Mouse (Mus musculus) c-Kit-positive CD71-positive TER-119-negative erythroid progenitor cells, embryonic 14.5 days (primary cell): Measurements from ENCODE around the gene Trpm3.
A peak's percentile ranks its signal among the peaks of the same experiment; 100 is the strongest.

Experiments used
- DNase-seq: peaks from one replicate; pipeline ENCODE4 v3.0.0-alpha.2; 2013; ENCODE audit warnings: low read depth

Gene Trpm3

DNA sequence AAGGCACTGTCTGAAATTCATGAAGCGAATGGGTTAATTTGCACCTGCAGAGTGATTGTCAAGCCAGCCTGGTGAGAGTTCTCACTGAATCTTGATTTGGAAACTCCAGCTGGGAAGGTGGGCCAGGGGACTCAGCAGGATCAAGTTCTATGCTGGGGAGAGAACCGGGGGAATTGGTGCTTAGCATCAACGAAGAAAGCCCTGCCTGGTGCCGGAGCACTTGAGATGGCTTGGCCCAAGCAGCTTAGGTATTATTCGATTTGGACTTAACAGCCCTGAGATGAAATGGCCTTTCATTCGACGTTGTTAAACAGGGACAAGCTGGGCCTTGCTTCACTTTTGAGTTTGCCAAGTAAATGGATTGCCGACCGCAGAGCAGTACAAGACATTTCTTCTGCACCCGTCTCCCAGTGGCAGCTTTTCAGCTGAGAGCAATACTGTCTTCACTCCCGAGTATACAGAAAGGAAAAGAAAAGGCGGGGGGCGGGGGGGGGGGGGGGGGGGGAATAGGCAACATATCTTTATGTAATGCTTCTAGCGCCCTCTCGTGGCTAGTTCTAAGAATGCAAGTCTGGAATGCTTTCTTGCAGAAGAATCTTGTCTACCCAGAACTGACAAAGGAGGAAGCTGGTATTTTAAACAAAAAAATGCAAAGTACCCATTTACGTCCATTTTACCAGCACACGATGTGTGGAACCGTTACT lies 165.3 kb downstream of the Trpm3 start:
- DNase-seq = peak; percentile 35

DNA sequence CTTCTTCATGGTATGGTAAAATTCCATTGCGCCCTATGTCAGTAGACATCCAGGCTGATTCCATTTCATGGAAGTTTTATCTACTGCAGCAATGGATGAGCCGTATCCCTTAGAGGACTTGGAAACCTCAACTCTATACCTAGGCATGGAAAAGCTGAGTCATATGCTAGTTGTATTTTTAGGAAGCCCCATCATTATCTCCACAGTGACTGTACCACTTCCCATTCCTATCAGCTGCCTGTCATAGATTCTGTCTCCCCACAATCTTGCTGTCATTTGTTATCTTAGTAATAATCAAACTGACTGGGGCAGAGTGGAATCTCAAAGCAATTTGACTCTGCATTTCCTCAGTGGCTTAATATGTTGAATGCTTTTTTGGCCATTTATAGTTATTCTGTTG lies 169.2 kb downstream of the Trpm3 start:
- no peak for DNase-seq

GRCm38 (mm10) chr19:22317306-22317705 lies 178.5 kb downstream of the Trpm3 start:
- no peak for DNase-seq

DNA sequence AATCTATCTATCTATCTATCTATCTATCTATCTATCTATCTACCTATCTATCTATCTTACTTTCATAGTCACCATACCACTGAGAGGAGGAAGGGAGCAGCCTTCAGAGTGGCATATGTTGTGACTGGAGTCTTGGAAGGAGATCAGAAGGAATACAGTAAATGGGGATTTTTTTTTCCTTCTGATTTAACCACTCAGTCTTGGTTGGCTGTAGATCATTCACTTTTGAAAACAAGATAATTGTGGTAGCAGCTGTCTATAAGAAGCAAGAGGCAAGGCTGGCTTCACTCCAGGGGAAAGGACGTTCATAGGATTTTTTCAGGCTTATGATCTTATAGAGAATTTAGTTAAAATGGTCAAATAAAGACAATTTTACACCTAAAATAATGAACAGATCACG lies 188.0 kb downstream of the Trpm3 start:
- no peak for DNase-seq

GRCm38 (mm10) chr19:22327226-22327625 lies 188.4 kb downstream of the Trpm3 start:
- DNase-seq = no peak

- no peak for DNase-seq
Measured at GRCm38 (mm10) chr19:22336278-22336677, 197.4 kb downstream of the Trpm3 start.

- DNase-seq = peak; percentile 11
Measured at GRCm38 (mm10) chr19:22337468-22337867, 198.6 kb downstream of the Trpm3 start.

DNA sequence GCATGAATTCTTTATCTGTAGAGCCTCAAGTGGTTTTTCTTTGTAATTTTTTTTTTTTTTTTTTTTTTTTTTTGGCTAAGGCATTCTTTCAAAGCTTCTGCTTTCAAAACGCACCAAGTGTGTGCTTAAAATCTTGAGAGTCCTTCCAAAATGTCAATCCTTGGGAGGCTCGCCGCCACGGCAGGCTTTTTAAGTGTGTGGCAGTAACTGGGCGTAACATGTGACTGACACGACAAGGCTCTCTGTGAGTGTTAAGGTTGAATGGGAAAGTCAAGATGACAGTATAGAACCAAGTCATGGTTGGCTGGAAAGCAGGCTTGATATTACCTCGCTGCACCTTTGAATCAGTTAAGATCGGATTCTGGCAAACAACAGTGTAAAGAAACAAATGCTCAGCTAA lies 200.1 kb downstream of the Trpm3 start:
- DNase-seq = no peak

DNA sequence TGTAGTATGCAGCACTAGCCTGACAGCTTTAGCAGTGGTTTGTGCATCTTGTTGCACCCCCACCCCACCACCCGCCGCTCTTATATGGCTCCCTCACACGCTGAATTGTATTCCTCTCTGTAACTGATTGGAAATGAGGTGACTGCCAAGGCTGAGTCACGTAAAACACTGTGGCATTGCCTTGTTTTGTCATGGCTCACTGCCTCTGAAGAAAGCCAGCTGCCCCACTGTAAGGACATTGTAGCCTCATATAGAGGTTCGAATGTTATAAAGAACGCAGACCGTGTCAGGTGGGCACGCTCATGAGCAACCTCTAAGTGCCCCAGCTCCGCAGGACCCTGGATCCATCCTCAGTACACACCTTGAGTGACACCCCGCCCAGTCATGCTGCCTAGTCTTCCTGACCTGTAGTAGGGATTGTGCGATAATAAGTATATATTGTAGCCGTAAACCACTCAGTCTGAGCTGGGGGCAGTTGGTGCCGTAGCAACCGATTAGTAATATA lies 215.2 kb downstream of the Trpm3 start:
- no peak for DNase-seq

DNA sequence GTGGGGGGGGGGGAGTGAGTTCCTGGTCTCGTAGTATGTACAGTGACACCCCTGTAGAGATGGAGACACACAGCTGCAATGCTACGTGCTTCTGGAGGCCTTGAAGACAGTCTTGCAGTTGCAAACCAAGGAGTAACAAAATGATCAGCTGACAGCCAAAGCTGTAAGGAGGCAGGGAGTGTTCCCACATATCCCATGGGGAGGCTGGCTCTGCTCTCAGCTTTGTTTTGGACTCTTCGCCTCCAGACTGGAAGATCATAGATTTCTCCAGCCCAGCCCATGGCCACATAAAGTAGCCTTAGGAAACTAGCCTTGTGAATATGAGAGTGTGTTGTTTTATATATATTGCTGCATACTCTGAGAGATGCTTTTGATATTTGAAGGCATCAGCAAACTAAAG lies 248.0 kb downstream of the Trpm3 start:
- DNase-seq = no peak

DNA sequence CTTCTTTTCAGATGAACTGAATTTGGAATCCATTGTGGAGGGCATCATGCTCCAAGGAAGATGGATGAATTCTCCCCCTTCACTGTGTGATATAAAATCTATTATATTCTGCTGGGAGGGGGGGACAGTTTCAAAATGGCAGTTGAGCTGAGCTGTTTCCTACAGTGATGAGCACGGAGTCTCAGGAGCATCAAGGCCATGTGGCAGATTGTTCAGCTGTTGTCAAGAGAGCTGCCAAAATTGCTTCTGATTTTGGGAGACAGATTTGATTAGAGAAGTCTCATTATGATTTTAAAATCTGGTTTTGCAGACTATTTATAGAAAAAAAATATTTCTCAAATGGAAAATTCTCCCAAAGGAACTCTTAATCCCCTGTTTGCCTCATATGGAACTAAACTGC lies 255.9 kb downstream of the Trpm3 start:
- no peak for DNase-seq

DNA sequence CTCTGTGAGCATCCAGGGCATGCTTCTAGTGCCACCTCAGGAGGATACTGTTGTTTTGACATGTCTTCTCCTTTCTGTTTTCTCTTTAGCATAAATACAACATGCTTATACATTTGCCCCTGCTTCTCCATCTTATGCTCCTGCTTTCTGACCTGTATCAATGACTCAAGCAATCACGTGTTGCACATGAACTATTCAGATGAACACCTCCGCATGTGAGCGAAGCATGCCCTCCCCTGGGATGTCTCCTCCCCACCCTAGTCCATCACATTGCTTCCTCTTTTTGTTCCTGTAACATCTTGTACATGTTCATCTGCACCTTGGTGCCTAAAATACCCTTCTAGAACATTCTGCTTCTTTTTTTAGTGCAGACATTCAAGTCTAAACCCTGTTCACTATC lies 265.2 kb downstream of the Trpm3 start:
- no peak for DNase-seq

GRCm38 (mm10) chr19:22418239-22418638 lies 279.4 kb downstream of the Trpm3 start:
- DNase-seq = no peak

DNA sequence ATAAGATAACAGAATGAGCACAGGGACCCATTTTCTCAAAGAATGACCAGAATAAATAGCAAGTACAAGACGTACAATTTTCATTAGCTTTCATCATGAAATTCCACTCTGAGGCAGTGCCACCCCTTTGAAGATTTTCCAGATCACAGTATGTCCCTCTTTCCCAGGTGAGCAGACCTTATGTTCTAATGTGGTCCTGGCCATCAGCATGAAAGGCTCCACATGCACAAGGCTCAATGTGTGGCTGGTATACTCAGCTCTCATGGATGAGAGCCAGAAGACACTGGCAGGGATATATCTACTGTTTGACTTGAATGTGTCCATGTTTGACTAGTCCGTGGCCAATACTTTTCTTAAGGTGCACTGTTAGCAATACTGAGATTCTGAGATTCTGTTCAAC lies 298.4 kb downstream of the Trpm3 start:
- DNase-seq = no peak

GRCm38 (mm10) chr19:22447418-22448339 lies 308.8 kb downstream of the Trpm3 start:
- no peak for DNase-seq

- no peak for DNase-seq
Measured at GRCm38 (mm10) chr19:22448340-22449288, 309.8 kb downstream of the Trpm3 start.

- no peak for DNase-seq
Measured at GRCm38 (mm10) chr19:22451290-22451689, 312.4 kb downstream of the Trpm3 start.

GRCm38 (mm10) chr19:22456935-22457334 lies 318.1 kb downstream of the Trpm3 start:
- DNase-seq = no peak

DNA sequence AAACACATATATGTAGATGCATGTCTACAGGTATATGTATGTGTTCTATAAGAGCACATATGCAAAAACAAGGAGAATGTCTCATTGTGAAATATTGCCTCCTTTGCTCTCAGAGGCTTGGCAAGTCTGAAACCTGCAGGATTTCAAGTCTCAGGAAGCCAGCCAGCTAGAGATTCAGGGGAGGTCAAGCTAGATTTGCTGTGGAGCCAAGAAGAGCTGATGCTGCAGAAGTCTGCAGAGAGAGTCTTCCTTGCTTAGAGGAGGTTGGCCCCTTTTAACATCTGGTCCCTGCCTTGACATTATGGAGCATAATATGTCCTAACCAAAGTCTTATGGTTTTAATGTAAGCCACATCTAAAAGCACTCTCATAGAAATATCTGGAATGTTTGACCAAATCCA lies 323.2 kb downstream of the Trpm3 start:
- DNase-seq = no peak

- DNase-seq = no peak
Measured at GRCm38 (mm10) chr19:22463506-22463905, 324.7 kb downstream of the Trpm3 start.

DNA sequence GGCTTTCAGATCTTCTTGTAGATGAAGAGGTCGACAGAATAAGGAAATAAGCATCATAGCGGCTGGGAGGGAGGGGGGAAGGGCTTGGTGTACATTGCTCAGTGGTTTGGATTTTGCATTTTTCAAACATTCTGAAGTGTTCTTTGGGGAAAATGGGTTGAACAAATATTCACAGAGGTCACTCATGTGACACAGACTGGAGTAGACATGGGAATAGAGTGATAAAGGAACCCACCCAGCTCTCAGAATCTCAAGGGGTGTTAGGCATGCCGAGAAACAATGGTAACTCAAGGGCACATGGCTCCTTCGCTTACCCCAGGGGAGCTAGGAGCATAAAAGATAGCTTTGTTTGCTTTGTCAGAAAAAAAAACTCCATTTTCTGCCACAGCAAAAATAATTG lies 330.8 kb downstream of the Trpm3 start:
- no peak for DNase-seq
